ENCODE assay signal across 18 mouse cellular contexts in genomic region chr17:46897221-46897950, GRCm38 (mm10). TPM values are rescaled to one million over a fixed set of nuclear protein-coding genes. Genes with fewer than 3 reads are reported as not detected.
DNase-seq lines count a peak whose midpoint lies in the region; ATAC-seq lines count a peak whose summit lies in the region.
"Had no signal": no experiment of that assay in that cellular context is flagged by ENCODE, and none has a peak within 500 bp of the region (broad histone marks: within the 10 kb centered on the region; RNA-seq: fewer than 3 reads in every experiment).

No protein-coding gene starts in this region.

- peaks cover 16% of the 10 kb centered on the region for H3K4me1 ChIP-seq in heart, embryonic 10.5 days
- peaks cover 10% of the 10 kb centered on the region for H3K4me1 ChIP-seq in limb, embryonic 11.5 days (ENCODE audit: control insufficient read depth, insufficient read depth, low read length)
- peaks cover 17% of the 10 kb centered on the region for H3K4me1 ChIP-seq in neural tube, embryonic 13.5 days (replicated peaks)

- WGBS in heart, embryonic 10.5 days: 43% methylated on average over 13 of the region's 13 CpGs
- WGBS in limb, embryonic 11.5 days: 31% methylated on average over 13 of the region's 13 CpGs
- 55% methylated on average over 13 of the region's 13 CpGs for WGBS in neural tube, embryonic 13.5 days

- H3K4me3 ChIP-seq in heart, embryonic 10.5 days: no peak overlapping the region
- H3K4me3 ChIP-seq in limb, embryonic 11.5 days (ENCODE audit: low read depth, low read length): no peak overlapping the region
- no peak overlapping the region for H3K4me3 ChIP-seq in neural tube, embryonic 13.5 days
- H3K4me3 ChIP-seq: myocyte had no signal

- peak; percentile 4 for DNase-seq in heart, postnatal 4 days
- no peak for DNase-seq in heart, embryonic 10.5 days (ENCODE audit: low spot score)
- peak; percentile 58 for DNase-seq in embryo, embryonic 11 days
- peak; percentile 39 for DNase-seq in limb, embryonic 11.5 days (ENCODE audit: low spot score)
- DNase-seq in c-Kit-positive CD71-positive TER-119-positive erythroid progenitor cells, embryonic 14.5 days (ENCODE audit: low spot score): no peak
- DNase-seq in adrenal gland, adult 8-10 months: no peak
- DNase-seq: adrenal gland, adult 2 months; heart, postnatal 14 days; retina, postnatal 1 day had no signal

- ATAC-seq in limb, embryonic 11.5 days (ENCODE audit: insufficient number of reproducible peaks, low FRiP score, low TSS enrichment, low read depth): no peak
- peak; percentile 38; the same call in 1 of the 2 replicates for ATAC-seq in neural tube, embryonic 13.5 days (ENCODE audit: low read depth)
- no peak for ATAC-seq in megakaryocyte progenitor cell, adult 5-6 weeks (replicated peaks; ENCODE audit: poor library complexity)
- ATAC-seq: CD4-positive, CD25-positive, alpha-beta regulatory T cell, adult 4 months; forebrain, embryonic 14.5 days had no signal

- no peak overlapping the region for H3K4me2 ChIP-seq in limb, embryonic 11.5 days (ENCODE audit: low read depth, severe bottlenecking)
- H3K4me2 ChIP-seq in neural tube, embryonic 13.5 days: no peak overlapping the region

- no peaks in the 10 kb centered on the region for H3K27me3 ChIP-seq in heart, embryonic 10.5 days (ENCODE audit: insufficient read depth, poor library complexity, severe bottlenecking)
- no peaks in the 10 kb centered on the region for H3K27me3 ChIP-seq in limb, embryonic 11.5 days (ENCODE audit: control insufficient read depth, insufficient read depth, low read length)
- H3K27me3 ChIP-seq in neural tube, embryonic 13.5 days: no peaks in the 10 kb centered on the region

- peak overlapping the region; percentile 2; the same call in 1 of the 2 replicates for H3K9ac ChIP-seq in limb, embryonic 11.5 days (ENCODE audit: low read length)
- no peak overlapping the region for H3K9ac ChIP-seq in neural tube, embryonic 13.5 days

- H3K27ac ChIP-seq in heart, embryonic 10.5 days: no peak overlapping the region
- no peak overlapping the region for H3K27ac ChIP-seq in limb, embryonic 11.5 days (replicated peaks; ENCODE audit: low read depth, low read length)
- H3K27ac ChIP-seq in neural tube, embryonic 13.5 days (replicated peaks): no peak overlapping the region

- 0 out of 2 replicates have a peak, but pooled peaks cover 8% of the 10 kb centered on the region for H3K36me3 ChIP-seq in heart, embryonic 10.5 days
- H3K36me3 ChIP-seq in limb, embryonic 11.5 days (ENCODE audit: control insufficient read depth, insufficient read depth, low read length): peaks cover 6% of the 10 kb centered on the region; the same call in 1 of the 2 replicates
- H3K36me3 ChIP-seq in neural tube, embryonic 13.5 days: 0 out of 2 replicates have a peak, but pooled peaks cover 5% of the 10 kb centered on the region

- H3K9me3 ChIP-seq in heart, embryonic 10.5 days: no peaks in the 10 kb centered on the region
- no peaks in the 10 kb centered on the region for H3K9me3 ChIP-seq in limb, embryonic 11.5 days (ENCODE audit: control insufficient read depth, low read length)
- no peaks in the 10 kb centered on the region for H3K9me3 ChIP-seq in neural tube, embryonic 13.5 days

RNA-seq across cellular contexts. Expression of gene Tbcc, which starts 6.9 kb away (rescaled TPM):
- total RNA-seq in heart, postnatal 4 days (2021): 10 to 100 TPM; 23.5 to 26.2 TPM
- polyA plus RNA-seq in heart, embryonic 10.5 days (2016; fragmentation: Nextera tagmentation; extraction: Ambion mirVana): 43.8 and 63.2 TPM in 2 replicates
- polyA plus RNA-seq in limb, embryonic 11.5 days (2014; fragmentation: Nextera tagmentation; extraction: Ambion mirVana): 73.0 and 73.3 TPM in 2 replicates
- 70.7 and 75.4 TPM in 2 replicates for polyA plus RNA-seq in neural tube, embryonic 13.5 days (2015; fragmentation: Nextera tagmentation; extraction: Ambion mirVana)
- 11.3 and 12.5 TPM in 2 replicates for total RNA-seq in megakaryocyte progenitor cell, adult 5-6 weeks (2015)
- 12.5 and 12.8 TPM in 2 replicates for total RNA-seq in megakaryocyte progenitor cell, adult 5-6 weeks (2017)
- 10 to 100 TPM; 22.8 to 28.3 (median 26.7) TPM for total RNA-seq in adrenal gland, adult 8-10 months (2022)

RNA-seq across cellular contexts. Expression of gene Prph2, which starts 12.9 kb away (rescaled TPM):
- total RNA-seq in heart, postnatal 4 days (2021): not detected
- not detected in 2 replicates for polyA plus RNA-seq in heart, embryonic 10.5 days (2016; fragmentation: Nextera tagmentation; extraction: Ambion mirVana)
- not detected in 2 replicates for polyA plus RNA-seq in limb, embryonic 11.5 days (2014; fragmentation: Nextera tagmentation; extraction: Ambion mirVana)
- not detected in 2 replicates for polyA plus RNA-seq in neural tube, embryonic 13.5 days (2015; fragmentation: Nextera tagmentation; extraction: Ambion mirVana)
- total RNA-seq in megakaryocyte progenitor cell, adult 5-6 weeks (2015): not detected in 2 replicates
- not detected in 2 replicates for total RNA-seq in megakaryocyte progenitor cell, adult 5-6 weeks (2017)
- total RNA-seq in adrenal gland, adult 8-10 months (2022): not detected
- total RNA-seq: adrenal gland, adult 2 months; gastrocnemius, postnatal 36 days; heart, postnatal 14 days; left cerebral cortex, postnatal 10 days had no signal
- polyA plus RNA-seq: adrenal gland, adult 2 months; CD4-positive, CD25-positive, alpha-beta regulatory T cell, adult 4 months; forebrain, embryonic 14.5 days; intestine, embryonic 14.5 days; liver, embryonic 16.5 days; myocyte had no signal

RNA-seq across cellular contexts. Expression of gene Bicral, which starts 39.1 kb away (rescaled TPM):
- total RNA-seq in heart, postnatal 4 days (2021): 10 to 100 TPM; 11.8 to 14.0 TPM
- 3.3 and 3.4 TPM in 2 replicates for polyA plus RNA-seq in heart, embryonic 10.5 days (2016; fragmentation: Nextera tagmentation; extraction: Ambion mirVana)
- polyA plus RNA-seq in limb, embryonic 11.5 days (2014; fragmentation: Nextera tagmentation; extraction: Ambion mirVana): 4.6 and 5.9 TPM in 2 replicates
- 6.5 and 9.4 TPM in 2 replicates for polyA plus RNA-seq in neural tube, embryonic 13.5 days (2015; fragmentation: Nextera tagmentation; extraction: Ambion mirVana)
- total RNA-seq in megakaryocyte progenitor cell, adult 5-6 weeks (2015): 20.9 and 26.1 TPM in 2 replicates
- 16.2 and 20.3 TPM in 2 replicates for total RNA-seq in megakaryocyte progenitor cell, adult 5-6 weeks (2017)
- 10 to 100 TPM; 22.1 to 32.4 (median 26.6) TPM for total RNA-seq in adrenal gland, adult 8-10 months (2022)

Comparison
In these comparisons a context has a peak if more than half of its experiments do, and no peak if none do; other contexts are left out.
1. DNase-seq: peak in heart, postnatal 4 days (single experiment), embryo, embryonic 11 days (single experiment) and limb, embryonic 11.5 days (single experiment); none in heart, embryonic 10.5 days (single experiment), c-Kit-positive CD71-positive TER-119-positive erythroid progenitor cells, embryonic 14.5 days (single experiment) and adrenal gland, adult 8-10 months (single experiment).